Mouse (Mus musculus): ENCODE data around the gene Ndufs2.

Gene Ndufs2

DNA sequence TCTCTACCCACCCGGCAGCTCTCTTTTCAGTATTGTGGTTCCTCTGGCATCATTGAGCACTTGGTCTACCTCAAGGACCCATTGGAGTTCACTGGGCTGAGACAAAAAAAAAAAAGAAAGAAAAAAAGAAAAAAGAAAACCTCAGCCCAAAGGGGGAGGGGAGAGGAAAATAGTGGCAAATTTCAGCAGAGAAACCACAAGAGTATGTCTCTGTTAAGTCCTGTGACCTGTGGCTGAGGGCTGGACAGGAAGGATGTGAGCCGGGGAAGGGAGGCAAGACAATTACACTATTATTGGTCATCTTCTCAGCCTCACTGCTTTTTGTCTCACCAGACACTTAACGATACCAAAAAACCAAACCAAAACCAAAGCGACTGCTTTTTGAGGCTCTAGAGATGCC, 19.3 kb downstream of the Ndufs2 start:
- DNase-seq (ENCODE audit: low spot score in 2 of 2), result no peak

DNA sequence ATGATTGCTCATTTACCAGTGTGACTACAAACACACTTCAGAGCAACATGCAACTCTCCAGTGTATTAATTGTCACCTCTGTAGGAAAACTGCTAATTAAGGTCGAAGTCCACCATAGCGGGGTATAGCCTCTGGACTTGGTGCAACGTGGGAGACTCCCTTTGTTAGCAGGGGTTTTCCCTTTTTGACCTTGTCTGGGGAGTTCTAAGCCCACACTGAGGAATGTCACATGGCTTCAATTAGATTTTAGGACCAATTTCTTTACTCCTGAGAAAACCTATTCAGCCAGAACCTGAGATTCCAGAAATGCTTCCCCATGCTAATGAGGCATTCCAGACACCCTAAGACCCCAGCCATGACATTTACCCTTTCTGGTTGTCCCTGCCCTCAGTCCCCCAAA, 21.0 kb downstream of the Ndufs2 start:
- DNase-seq (ENCODE audit: low spot score in 2 of 2), result no peak

DNA sequence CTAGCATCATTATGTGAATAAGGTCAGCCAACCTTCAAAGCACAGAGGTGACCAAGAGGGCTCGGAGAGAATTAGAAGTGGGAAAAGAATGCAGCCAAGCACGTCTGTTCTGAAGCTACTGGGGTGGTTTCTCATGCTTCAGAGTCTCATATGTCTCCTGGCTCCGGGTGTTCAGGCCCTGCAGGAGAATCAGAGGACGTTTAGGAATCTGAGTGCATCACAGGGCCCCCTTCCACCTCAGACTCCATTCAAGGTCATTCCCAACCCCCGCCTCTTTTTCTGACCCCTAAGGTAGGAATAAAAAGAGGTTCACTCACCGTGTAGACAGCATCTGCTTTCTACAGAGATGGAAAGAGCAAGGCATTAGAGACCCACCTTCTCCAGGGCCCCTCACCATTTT, 21.4 kb downstream of the Ndufs2 start:
- no peak for DNase-seq (ENCODE audit: low spot score in 2 of 2)

DNA sequence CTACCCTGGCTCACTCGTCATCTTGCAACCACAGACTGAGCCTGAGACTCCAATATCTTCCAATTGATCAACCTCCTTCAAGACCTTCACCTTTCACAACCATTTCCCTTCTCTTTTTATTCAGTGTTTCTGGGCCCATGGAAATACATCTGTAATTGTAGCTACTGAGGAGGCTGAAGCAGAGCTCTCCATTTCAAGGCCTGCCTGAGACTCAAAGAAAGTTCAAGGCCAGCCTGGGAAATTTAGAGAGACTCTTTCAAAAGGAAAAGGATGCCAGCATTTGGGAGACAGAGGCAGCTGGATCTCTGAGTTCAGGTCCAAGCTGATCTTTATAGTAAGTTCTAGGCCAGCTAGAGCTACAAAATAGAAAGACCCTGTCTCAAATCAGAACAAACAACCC, 23.3 kb downstream of the Ndufs2 start:
- DNase-seq (ENCODE audit: low spot score in 2 of 2), result no peak

DNA sequence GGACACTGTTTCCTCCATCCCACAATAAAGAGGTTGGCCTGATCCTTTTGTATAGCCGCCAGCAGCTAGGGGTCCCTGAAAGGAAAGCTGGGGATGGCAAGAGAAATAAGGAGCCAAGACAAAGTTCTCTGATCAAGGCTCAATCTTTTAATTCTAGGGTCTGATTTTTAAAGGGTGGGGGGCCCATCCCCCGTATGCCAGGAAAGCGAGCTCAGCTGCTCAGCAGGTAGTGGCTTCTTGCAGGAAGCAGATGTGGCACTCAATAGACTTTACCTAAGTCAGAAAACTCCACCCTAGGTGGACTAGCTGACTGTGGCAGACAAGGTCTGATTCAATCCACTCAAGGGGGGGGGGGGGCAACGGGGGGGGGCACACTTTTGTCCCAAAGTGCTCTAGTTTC, 24.4 kb downstream of the Ndufs2 start:
- DNase-seq (ENCODE audit: low spot score in 2 of 2), result no peak

DNA sequence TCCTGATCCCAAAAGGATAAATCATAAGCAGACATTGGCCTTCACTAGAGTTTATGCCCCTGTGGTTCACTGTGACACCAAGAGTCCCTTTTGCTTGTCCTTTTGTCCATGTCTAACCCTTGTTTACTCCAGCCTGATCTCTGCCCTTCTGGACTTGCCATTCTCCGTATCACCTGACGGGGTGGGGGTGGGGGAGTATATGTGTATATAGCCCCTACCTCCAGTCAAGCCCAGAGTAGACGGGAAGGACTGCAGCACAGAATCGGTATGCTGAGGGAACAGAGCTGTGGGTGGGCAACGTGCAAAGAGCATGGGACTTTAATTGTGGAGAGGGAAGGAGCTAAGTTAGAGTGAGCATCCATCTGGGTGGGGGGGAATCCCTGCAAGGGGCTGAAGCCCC, 26.3 kb downstream of the Ndufs2 start, which contains the start of gene Apoa2:
Gene Apoa2 (plus strand): TSS at position 198 of the 400 bp plus-strand sequence.
- no peak for DNase-seq (ENCODE audit: low spot score in 2 of 2)

DNA sequence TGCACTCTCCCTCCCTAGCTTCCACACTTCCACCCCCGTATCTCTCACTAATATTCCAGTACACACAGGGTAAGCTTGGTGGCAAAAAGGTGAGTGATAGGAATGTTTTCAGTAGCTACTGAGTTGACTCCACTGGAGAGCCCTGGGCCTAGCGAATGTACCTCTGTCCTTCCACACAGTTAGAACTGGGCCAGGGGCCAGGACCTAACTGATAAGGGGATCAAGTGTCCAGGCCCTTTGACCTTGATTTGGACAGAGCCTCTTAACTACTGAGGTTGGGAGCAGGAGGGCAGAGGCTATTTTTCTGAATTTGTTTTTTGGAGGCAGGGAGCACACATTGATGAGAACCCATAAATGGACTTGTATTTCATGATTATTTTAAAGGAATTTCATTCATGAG, 27.4 kb downstream of the Ndufs2 start:
- DNase-seq (ENCODE audit: low spot score in 2 of 2), result no peak

DNA sequence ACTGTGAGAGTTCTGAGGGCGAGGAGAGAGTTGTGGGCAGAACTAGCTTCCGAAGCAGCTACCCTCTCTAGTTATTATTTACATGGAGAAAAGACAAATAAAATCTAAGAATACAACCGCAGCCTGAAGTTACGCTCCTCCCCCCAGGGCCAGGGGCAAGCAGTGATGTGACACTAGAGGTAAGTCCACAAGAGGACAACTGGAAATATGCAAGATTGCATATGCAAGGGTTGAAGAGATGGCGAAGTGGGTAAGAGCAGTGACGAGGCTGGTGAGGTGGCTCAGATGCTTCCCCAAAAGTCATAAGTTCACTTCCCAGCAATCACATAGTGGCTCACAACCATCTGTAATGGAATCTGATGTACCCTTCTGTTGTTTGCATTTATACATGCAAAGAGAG, 28.0 kb downstream of the Ndufs2 start:
- no peak for DNase-seq (ENCODE audit: low spot score in 2 of 2)

DNA sequence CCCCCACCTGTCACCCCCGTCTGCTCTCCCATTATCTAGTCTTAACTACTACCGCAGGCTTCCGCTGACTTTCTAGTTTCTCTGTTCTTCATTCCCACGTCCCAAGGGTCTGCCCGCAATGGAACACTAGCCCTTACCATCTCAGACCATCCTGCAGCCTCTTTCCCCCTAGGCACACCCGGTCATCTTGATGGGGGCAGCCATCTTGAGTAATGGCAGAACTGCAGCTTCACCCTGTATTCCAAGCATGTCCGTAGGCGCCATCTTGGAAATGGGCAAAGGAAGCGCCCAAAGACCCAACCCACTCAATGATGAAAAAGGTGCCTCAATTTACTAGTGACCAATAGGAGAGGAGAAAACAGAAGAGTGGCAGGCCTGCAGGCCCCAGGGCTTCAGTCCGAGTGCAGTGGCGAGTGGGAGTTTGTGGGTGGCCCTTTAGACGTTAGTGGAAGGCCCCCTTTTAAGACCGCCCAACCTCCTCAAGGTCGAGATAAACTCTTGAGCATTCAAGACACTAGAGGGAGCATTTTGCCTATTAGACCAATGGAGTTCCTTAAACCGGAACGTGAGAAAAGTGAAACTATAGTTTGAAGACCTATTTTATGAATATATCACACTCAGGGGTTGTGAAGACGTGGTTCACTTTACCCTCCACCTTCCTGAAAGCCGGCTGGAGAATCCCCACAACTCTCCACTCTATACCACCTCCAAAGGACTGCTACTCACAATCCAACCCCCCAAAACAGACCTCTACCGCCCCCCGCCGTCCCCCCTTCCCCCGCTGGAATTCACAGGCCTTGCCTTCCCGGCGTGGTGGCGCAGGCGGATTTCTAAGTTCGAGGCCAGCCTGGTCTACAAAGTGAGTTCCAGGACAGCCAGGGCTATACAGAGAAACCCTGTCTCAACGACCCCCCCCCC, 28.7 kb downstream of the Ndufs2 start, which contains the start of gene Tomm40l:
Gene Tomm40l (minus strand): TSS at position 277 of the 918 bp plus-strand sequence.
- DNase-seq (ENCODE audit: low spot score in 2 of 2), result peak; percentile 82 to 95

DNA sequence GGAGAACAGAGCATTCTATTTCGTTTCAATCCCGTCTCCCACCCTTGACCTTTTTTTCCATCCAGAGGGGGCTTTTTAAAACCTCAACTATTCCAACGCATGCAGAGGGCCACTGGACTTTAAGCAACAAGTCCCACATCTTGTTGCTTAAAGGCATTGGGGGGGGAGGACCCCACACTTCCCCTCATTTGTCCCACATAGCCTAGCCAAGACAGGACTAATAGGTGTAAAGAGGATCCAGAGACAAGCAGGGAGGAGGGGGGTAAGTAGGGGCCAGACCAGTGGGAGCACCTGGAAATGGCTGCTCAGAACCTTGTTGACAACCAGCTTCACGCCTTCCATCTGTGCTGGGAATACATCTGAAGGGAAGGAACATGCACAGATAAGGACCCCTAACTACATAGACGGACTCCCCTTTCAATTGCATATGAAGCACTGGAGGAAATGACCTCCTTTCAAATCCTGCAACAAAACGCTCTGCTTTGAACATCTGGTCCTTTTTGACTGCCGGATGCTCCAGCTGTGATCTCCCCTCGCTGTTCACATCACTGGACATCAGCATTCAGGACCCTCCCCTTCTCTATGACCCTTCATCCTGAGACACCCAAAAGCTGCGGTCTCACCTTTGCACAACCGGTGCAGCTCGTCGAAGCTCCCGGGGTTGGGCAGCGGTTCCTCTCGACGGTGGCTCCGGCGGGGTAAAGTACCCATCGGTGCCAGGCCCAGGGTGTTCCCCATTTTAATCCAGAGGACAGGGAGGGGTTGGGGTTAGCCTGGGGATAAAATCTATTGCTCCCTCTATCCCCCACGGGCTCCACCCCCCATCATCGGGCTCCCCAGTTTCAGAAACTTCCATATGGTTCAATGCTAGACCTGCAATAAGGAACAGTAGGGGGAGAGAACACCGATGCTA, 29.7 kb downstream of the Ndufs2 start:
- no peak for DNase-seq (ENCODE audit: low spot score in 2 of 2)

DNA sequence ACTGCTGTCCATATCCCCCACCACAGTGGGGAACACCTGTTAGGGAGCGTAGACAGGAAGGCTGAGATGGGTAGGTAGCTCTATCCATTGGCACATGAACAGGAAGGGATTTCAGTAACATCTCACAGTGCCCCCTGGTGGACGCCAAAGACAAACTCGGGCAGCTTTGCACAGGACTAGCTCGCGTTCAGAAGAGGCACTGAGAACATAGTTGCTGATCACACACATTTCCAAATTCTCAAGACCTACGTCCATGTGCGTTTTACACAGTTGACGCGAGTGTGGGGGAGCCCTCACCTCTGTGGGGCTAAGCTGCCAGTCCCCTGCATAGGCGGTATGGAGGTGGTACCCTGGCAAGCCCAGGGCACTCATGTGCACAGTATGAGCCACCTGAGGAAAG, 30.3 kb downstream of the Ndufs2 start:
- DNase-seq (ENCODE audit: low spot score in 2 of 2), result peak; percentile 69 to 78

DNA sequence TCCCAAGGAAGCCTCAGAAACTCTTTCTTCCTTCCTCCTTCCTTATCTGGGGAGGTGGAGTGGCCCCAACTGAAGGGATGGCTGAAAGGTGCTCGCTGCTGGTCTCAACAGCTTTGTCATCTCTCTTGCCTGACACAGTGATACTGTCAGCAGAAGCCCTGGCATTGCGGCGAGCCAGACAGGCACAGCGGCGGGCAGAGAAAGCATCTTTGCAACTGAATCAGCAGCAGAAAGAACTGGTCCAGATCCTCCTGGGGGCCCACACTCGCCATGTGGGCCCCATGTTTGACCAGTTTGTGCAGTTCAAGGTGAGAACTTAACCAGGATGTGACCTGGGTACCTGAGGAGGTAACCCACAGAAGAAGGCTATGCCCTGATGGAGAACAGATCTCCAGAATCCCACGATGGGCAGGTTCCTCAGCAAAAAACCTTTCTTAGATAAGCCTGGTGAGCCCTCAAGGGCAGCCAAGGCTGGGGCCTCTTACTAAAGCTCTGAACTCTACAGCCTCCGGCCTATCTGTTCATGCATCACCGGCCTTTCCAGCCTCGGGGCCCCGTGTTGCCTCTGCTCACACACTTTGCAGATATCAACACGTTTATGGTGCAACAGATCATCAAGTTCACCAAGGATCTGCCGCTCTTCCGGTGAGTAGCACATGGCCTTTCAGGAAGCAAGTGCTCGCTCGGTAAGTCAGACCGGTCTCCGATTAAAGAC, 34.8 kb downstream of the Ndufs2 start:
- no peak for DNase-seq (ENCODE audit: low spot score in 2 of 2)

DNA sequence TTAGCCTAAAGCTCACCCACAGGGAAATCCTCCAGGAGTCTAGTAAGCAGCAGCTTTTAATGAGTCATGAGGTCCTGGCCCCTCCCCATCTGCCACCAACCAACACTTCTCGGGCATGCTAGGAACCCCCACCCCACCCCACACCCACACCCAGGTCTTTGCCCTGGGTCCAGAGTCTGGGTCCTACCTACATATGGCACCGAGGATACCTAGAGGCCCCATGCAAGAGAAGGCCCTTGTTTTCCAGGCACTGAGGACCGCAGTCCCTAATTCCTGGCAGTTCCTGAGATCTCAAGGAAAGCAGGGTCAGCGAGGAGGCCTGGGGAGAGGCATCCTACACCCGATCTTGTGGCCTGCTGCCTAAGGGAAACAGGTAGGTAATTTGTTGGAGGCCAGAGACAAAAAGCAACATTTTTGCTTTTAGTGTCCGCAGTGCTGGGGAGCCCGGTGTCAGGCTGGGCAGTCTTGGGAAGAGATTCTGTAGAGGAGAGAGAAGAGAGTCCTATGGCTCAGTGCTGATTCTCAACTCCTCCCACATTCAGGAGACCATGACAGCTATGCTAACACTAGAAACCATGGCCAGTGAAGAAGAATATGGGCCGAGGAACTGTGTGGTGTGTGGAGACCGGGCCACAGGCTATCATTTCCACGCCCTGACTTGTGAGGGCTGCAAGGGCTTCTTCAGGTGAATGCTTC, 37.2 kb downstream of the Ndufs2 start, which contains the start of gene Nr1i3:
Gene Nr1i3 (plus strand): TSS at position 170 of the 696 bp plus-strand sequence.
- DNase-seq (ENCODE audit: low spot score in 2 of 2), result no peak

DNA sequence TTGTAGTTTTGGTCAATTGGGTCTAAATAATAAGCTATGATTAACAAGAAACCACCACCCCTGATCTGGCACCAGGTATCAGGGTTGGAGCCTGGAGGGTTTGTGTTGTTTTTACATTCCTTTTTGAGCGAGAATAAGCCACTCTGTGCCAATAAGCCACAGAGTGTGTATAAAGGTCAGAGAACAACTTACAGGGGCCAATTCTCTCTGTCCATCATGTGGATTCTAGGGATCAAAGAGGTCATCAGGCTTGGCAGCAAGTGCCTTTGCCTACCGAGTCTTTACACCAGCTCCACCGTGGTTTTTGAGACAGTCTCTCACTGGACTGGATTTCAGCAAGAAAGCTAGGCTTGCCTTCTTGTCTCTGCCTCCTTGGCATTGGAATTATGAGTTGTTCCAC, 38.3 kb downstream of the Ndufs2 start:
- DNase-seq (ENCODE audit: low spot score in 2 of 2), result no peak

DNA sequence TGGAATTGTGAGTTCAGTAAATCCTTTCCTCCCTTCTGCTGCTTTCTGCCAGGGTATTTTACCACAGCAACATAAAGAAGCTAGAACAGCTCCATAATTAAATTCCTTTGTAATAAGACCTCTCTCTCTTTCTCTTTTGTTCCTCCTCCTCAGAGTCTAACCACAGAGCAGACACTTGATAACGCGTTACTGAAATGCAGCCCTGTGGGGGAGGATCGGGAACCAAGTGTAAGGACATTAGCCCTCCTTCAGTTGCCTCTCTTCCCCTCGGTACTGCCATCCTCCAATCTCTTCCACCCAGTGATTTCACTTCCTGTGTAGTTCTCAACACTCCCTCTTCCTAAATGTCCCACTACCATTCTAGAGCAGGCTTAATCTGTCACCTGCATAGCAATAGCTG, 41.8 kb downstream of the Ndufs2 start:
- no peak for DNase-seq (ENCODE audit: low spot score in 2 of 2)

DNA sequence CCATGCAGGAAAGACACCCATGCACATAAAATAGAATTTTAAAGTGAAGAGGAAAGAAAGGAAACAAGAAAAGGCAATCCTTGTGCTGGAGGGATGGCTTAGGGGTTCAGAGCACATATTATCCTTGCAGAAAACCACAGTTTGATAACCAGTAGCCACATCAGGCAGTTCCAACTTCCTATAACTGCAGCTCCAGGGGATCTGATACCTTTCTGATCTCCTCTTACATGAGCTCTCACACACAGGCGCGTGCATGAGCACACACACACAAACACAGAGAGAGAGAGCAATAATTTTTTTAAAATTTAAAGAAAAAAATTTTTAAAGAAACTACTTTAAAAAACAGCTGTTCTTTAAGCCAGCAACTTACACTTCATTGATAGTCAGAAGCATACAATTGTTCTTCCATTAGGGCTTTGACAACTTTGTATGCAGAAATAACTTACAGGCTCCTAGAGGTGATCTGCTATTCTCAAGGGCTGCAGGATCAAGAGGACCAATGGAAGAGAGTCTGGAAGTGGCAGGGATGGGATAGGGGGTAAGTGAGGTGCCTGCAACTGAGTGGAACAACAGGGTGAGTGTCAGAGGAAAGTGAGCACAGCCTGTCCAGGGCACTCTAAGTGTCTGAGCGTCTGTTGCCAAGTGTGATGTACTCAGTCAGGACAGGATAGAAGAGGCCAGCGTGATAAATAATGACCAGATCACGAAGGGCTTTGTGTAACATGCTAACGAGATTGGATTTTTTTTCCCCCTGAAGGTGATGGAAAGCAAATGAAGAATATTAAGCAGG, 45.3 kb downstream of the Ndufs2 start:
- DNase-seq (ENCODE audit: low spot score in 2 of 2), result no peak

DNA sequence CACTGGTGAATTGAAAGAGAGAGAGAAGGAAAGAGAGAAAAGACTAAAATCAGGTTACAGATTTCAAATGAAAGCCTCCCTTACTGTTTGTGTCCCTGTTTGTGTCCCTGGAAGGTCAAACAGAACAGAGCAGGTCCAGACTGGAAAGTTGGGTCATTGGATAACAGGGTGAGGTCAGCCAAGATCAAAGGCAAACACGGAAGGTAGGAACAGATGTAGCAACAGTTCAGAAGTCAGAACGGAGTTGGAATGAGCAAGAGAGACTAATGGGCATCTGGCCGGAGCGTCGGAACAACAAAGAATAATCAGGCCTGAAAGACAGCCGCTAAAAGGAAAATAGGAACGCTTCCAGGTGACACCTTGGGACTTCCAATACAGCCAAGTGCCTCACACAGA, 46.9 kb downstream of the Ndufs2 start:
- no peak for DNase-seq (ENCODE audit: low spot score in 2 of 2)

DNA sequence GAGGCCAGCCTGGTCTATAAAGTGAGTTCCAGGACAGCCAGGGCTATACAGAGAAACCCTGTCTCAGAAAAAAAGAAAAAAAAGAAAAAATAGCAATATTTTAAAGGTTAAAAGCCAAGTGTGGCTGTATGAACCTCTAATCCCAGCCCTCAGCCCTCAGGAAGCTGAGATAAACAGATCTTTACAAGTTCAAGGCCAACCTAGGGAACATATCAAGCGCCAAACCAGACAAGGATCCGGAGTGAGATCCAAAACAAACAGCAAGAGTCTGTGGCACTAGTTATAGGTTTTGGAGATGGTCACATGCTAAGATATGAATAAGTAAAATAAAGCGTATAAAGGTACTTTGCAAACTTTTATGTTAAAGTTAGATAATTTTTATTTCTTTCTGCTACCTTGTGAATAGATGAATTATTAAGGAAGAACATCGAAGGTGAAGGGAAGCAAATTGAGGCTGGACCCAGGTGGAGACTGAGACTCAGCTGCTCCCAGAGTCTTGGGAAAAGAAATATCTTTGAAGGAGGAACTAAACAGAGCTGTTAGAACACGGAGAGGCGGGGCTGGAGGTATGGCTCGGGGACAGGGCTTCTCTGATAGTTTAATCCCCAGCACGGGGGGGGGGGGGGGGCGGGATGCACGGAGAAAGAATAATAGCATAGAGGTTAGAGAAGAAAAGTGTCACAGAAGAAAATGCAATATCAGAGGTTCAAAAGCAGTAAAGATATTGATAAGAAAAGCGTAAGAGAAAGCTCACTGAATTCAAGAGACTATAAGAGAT, 47.5 kb downstream of the Ndufs2 start:
- no peak for DNase-seq (ENCODE audit: low spot score in 2 of 2)

DNA sequence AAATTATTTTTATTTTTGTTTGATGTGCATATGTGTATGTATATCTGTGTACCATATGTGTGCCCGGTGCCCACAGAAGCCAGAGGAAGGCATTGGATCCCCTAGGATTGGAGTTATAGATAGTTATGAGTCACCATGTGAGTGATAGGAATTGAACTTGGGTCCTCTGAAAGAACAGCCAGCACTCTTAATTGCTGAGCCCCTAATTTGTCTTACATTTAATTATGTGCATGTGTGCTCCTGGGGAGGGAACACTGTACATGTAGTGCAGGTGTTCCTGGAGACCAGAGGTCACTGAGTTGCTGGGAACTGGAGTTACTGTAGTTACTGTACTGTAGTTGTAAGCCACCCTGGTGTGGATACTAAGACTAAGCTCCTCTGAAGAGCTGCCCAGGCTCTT, 50.4 kb downstream of the Ndufs2 start:
- DNase-seq (ENCODE audit: low spot score in 2 of 2), result no peak

DNA sequence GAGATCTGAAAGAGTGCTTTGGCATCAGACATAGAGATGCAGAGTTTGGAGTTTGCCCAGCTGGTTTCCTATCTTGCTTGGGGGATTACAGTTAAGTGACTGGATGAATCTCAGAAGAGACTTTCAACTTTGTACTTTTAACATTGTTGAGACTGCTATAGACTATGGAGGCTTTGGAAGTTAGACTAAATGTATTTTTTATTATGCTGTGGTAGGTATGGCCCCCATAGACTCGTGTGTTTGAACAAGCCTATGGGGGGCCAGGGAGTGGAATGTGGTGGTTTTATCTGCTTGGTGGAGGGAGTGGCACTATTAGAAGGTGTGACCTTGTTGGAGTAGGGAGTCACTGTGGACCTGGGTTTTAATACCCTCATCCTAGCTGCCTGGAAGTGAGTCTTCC, 51.7 kb downstream of the Ndufs2 start:
- DNase-seq (ENCODE audit: low spot score in 2 of 2), result no peak

Measured in urinary bladder, adult 18-20 months (tissue).